Mouse (Mus musculus) heart, postnatal 0 days (tissue): ENCODE data around the gene 2310061N02Rik. TPM values are rescaled to one million over a fixed set of nuclear protein-coding genes. Genes with fewer than 3 reads are reported as not detected.
A peak's percentile ranks its signal among the peaks of the same experiment; 100 is the strongest.

Experiments used
- ATAC-seq: fragments of 200-750 bp; cut with Nextera tagmentation; 2 replicates; pipeline ENCODE4 v1.8.0; 2017; ENCODE audit warnings: low read depth, moderate number of reproducible peaks, moderate library complexity; ENCODE audit not compliant: insufficient read depth
- DNase-seq: peaks from one replicate; pipeline ENCODE4 v3.0.0-alpha.2; 2016; ENCODE audit warnings: low spot score
- H3K27ac ChIP-seq: fragments of 300-500 bp; sonication (generic); 2 replicates; pipeline ENCODE4 v1.5.1; 2014; ENCODE audit warnings: low read depth, mild to moderate bottlenecking
- H3K27me3 ChIP-seq: fragments of 300-500 bp; sonication (generic); 2 replicates; pipeline ENCODE4 v1.6.1; 2014; ENCODE audit warnings: low read length, mixed read lengths; ENCODE audit not compliant: control insufficient read depth, insufficient read depth
- H3K36me3 ChIP-seq: fragments of 300-500 bp; sonication (generic); replicated peaks from 2 replicates; pipeline ENCODE4 v1.6.1; 2014; ENCODE audit warnings: low read length, mixed read lengths; ENCODE audit not compliant: control insufficient read depth, insufficient read depth
- H3K4me1 ChIP-seq: fragments of 300-500 bp; sonication (generic); 2 replicates; pipeline ENCODE4 v1.6.1; 2014; ENCODE audit warnings: antibody characterized with exemption; ENCODE audit not compliant: control insufficient read depth, insufficient read depth
- H3K4me2 ChIP-seq: fragments of 300-500 bp; sonication (generic); 2 replicates; pipeline ENCODE4 v1.6.1; 2014; ENCODE audit warnings: low read depth, mild to moderate bottlenecking, low read length, moderate library complexity
- H3K4me3 ChIP-seq: fragments of 300-500 bp; sonication (generic); 2 replicates; pipeline ENCODE4 v1.5.1; 2014; ENCODE audit warnings: low read depth, low read length
- H3K9ac ChIP-seq: fragments of 300-500 bp; sonication (generic); replicated peaks from 2 replicates; pipeline ENCODE4 v1.6.1; 2014; ENCODE audit warnings: low read depth, low read length, mixed read lengths
- H3K9me3 ChIP-seq: fragments of 300-500 bp; sonication (generic); replicated peaks from 2 replicates; pipeline ENCODE4 v1.6.1; 2016; ENCODE audit warnings: low read length; ENCODE audit not compliant: control insufficient read depth
- CTCF ChIP-seq: IDR thresholded peaks from 2 replicates; pipeline ENCODE4 v1.5.1; 2016; ENCODE audit warnings: antibody characterized with exemption, control low read depth, low read depth
- EP300 ChIP-seq: IDR thresholded peaks from 2 replicates; pipeline ENCODE4 v1.6.1; 2016; ENCODE audit warnings: antibody characterized with exemption, low read depth
- WGBS: fragments of 180-500 bp; shearing (Covaris S2); extraction: QIAGEN DNeasy Blood & Tissue Kit; methylation state at CpG from one replicate; pipeline ENCODE4 v1.1.7; 2014; 5-methylcytosine and 5-hydroxymethylcytosine counted together
- polyA plus RNA-seq: library from polyadenylated mRNA; unstranded; fragments of >200 nt; fragmentation: Nextera tagmentation; extraction: Ambion mirVana; gene quantifications from 2 replicates; pipeline ENCODE4 v1.2.1, GENCODE M21; 2015
- total RNA-seq: library from RNA; depleted of rRNA; stranded (reverse); fragments of >200 nt; gene quantifications from 2 replicates; pipeline ENCODE4 v1.2.3, GENCODE M21; 2014; ENCODE audit warnings: low replicate concordance; rRNA removed

The 2310061N02Rik gene
- total and polyA plus RNA-seq, 2 experiments from 2014 or later: not detected

- Histone ChIP-seq H3K4me1 (no peaks in the 10 kb centered on the region), H3K27ac (no peak overlapping the region), H3K4me2 (no peak overlapping the region), H3K27me3 (no peaks in the 10 kb centered on the region), H3K9ac (no peak overlapping the region), H3K9me3 (no peaks in the 10 kb centered on the region), H3K36me3 (no peaks in the 10 kb centered on the region), H3K4me3 (no peak overlapping the region)
- DNase-seq (no peak), ATAC-seq (no peak)
- no peak for TF ChIP-seq CTCF
- no peak for TF ChIP-seq EP300
- WGBS: 71% methylated on average over 4 of the region's 4 CpGs
Measured at GRCm38 (mm10) chr16:88696256-88696655, 11.5 kb downstream of the 2310061N02Rik start.

DNA sequence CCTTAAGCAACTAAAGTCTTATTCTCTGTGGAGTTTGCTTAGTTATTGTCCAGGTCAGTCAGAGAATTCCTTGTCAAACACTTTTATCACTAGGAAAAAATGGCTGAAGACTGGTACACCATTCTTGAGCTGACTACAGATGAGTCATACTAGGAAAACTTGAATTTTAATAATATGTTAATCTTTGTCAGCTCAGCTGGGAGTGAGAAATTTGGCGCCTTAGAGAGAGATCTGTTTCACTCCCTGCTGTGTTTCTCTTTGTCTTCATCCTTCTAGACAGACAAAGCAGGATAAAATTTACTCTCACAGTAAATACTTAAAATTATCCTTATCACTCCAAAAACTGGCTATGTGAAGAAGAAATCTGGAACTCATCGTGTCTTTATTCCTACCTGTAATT, 26.5 kb downstream of the 2310061N02Rik start:
- TF ChIP-seq EP300: no peak
- TF ChIP-seq CTCF: no peak
- H3K27me3 ChIP-seq: no peaks in the 10 kb centered on the region
- DNase-seq (no peak), ATAC-seq (no peak)
- no peak overlapping the region for H3K4me2 ChIP-seq
- 58% methylated on average over 2 of the region's 2 CpGs for WGBS
- H3K4me1 ChIP-seq: no peaks in the 10 kb centered on the region
- H3K4me3 ChIP-seq: no peak overlapping the region
- H3K36me3 ChIP-seq: no peaks in the 10 kb centered on the region
- no peak overlapping the region for H3K27ac ChIP-seq
- no peaks in the 10 kb centered on the region for H3K9me3 ChIP-seq
- no peak overlapping the region for H3K9ac ChIP-seq

DNA sequence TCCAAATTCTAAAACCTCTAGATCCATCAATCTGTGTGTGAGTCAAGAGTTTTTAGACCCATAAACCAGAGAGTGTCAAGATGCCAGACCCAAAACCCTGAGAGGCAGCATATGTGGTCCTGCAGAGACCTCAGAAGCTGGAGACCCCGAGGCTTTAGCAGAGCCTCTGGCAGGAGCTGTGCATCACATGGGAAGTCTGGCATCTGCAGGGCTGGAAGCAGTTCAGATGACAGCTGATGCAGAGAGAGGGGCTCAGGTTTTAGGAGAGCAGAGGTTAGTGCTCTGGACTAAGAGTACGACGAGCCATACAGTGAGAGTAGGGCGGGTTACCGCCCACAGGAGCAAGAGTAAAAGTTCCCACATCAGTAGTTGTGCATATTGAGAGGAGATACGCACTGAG, 28.7 kb downstream of the 2310061N02Rik start:
- H3K27me3 ChIP-seq: no peaks in the 10 kb centered on the region
- H3K9me3 ChIP-seq: no peaks in the 10 kb centered on the region
- H3K36me3 ChIP-seq: no peaks in the 10 kb centered on the region
- ATAC-seq (no peak), DNase-seq (no peak)
- no peak overlapping the region for H3K27ac ChIP-seq
- no peak overlapping the region for H3K4me2 ChIP-seq
- H3K9ac ChIP-seq: no peak overlapping the region
- TF ChIP-seq CTCF (no peak), EP300 (no peak)
- H3K4me3 ChIP-seq: no peak overlapping the region
- H3K4me1 ChIP-seq: no peaks in the 10 kb centered on the region
- WGBS: 80% methylated on average over 6 of the region's 6 CpGs

DNA sequence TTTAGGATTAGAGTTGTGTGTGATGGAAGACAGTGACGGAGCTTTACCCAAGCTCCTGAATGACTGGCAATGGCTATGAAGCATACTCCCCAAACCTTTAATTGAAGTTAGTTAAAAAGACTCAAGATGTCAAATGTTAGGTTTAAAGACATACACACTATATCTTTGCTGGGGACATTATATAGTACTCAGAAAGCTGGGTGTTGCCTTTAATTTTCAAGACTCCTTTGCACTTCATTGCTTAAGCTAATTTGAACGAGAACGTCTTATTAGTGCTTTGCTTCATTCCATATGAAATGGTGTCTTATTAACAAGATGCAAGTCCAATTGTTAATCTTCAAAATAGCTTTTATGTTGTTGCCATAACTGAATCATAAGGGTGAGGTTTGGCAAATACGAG, 36.2 kb downstream of the 2310061N02Rik start, which contains the start of gene Krtap27-1:
Gene Krtap27-1 (minus strand): TSS at position 101 of the 400 bp plus-strand sequence.
- WGBS: 77% methylated on average over 4 of the region's 4 CpGs
- ATAC-seq: no peak
- TF ChIP-seq EP300 (no peak), CTCF (no peak)

DNA sequence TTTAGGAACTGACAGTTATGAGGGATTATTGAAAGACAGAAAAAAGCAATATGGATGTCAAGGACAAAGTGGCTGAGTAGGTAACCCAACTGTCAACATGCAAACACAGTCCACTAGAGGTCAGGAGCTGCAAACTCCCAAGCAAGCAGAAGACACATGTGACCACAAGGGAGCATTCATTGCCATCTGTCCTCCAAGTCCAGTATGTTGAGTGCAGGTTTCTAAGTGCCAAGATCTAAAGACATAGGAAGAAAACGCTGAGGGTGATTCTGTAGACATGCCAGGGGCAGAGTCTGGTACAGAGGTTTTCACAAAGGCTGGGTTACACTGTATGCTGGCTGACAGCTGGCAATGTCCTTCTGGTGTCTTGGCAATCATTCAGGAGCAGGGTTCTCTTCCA, 50.3 kb downstream of the 2310061N02Rik start:
- Histone ChIP-seq H3K27ac (no peak overlapping the region), H3K9ac (no peak overlapping the region), H3K4me1 (no peaks in the 10 kb centered on the region), H3K9me3 (no peaks in the 10 kb centered on the region), H3K4me3 (no peak overlapping the region), H3K36me3 (no peaks in the 10 kb centered on the region), H3K4me2 (no peak overlapping the region), H3K27me3 (no peaks in the 10 kb centered on the region)
- ATAC-seq (peak; percentile 24; the same call in 1 of the 2 replicates), DNase-seq (no peak)
- WGBS: 47% methylated on average over 1 of the region's 1 CpGs
- TF ChIP-seq EP300 (no peak), CTCF (peak; percentile 56)

More for the DNA sequence above, 36.2 kb downstream of the 2310061N02Rik start, which contains the start of gene Krtap27-1:
- Histone ChIP-seq H3K27ac (no peak within 1 kb of the TSS), H3K9me3 (no peaks in the 10 kb centered on the region), H3K4me2 (no peak within 1 kb of the TSS), H3K4me1 (no peaks in the 10 kb centered on the region), H3K27me3 (no peaks in the 10 kb centered on the region), H3K4me3 (no peak within 1 kb of the TSS), H3K9ac (no peak within 1 kb of the TSS), H3K36me3 (no peaks in the 10 kb centered on the region)
- DNase-seq: no peak

Other genes with a start within 250 kb of the 2310061N02Rik start
- not detected in 2 replicates for gene Cldn17, start 201.0 kb downstream of the 2310061N02Rik start, total RNA-seq
- not detected in 2 replicates for gene Cldn17, start 201.0 kb downstream of the 2310061N02Rik start, polyA plus RNA-seq
- 6.8 TPM in 1 of 2 replicates, not detected in the other for gene Cldn8, start 144.8 kb downstream of the 2310061N02Rik start, total RNA-seq
- 0.14 TPM in 1 of 2 replicates, not detected in the other for gene Cldn8, start 144.8 kb downstream of the 2310061N02Rik start, polyA plus RNA-seq
- gene Krtap24-1, start 95.7 kb downstream of the 2310061N02Rik start, total RNA-seq: not detected in 2 replicates
- gene Krtap24-1, start 95.7 kb downstream of the 2310061N02Rik start, polyA plus RNA-seq: not detected in 2 replicates
- not detected in 2 replicates for gene 2310079G19Rik, start 80.3 kb downstream of the 2310061N02Rik start, total RNA-seq
- gene 2310079G19Rik, start 80.3 kb downstream of the 2310061N02Rik start, polyA plus RNA-seq: not detected in 2 replicates
- not detected in 2 replicates for gene Krtap26-1, start 60.2 kb downstream of the 2310061N02Rik start, total RNA-seq
- not detected in 2 replicates for gene Krtap26-1, start 60.2 kb downstream of the 2310061N02Rik start, polyA plus RNA-seq
- gene Krtap27-1, start 36.3 kb downstream of the 2310061N02Rik start, total RNA-seq: not detected in 2 replicates
- not detected in 2 replicates for gene Krtap27-1, start 36.3 kb downstream of the 2310061N02Rik start, polyA plus RNA-seq
- gene Krtap13-1, start 20.9 kb upstream of the 2310061N02Rik start, total RNA-seq: not detected in 2 replicates
- gene Krtap13-1, start 20.9 kb upstream of the 2310061N02Rik start, polyA plus RNA-seq: not detected in 2 replicates
- not detected in 2 replicates for gene Krtap13, start 43.7 kb upstream of the 2310061N02Rik start, total RNA-seq
- not detected in 2 replicates for gene Krtap13, start 43.7 kb upstream of the 2310061N02Rik start, polyA plus RNA-seq
- not detected in 2 replicates for gene 2310034C09Rik, start 50.9 kb upstream of the 2310061N02Rik start, total RNA-seq
- gene 2310034C09Rik, start 50.9 kb upstream of the 2310061N02Rik start, polyA plus RNA-seq: not detected in 2 replicates
- gene 2310057N15Rik, start 66.2 kb upstream of the 2310061N02Rik start, total RNA-seq: not detected in 2 replicates
- not detected in 2 replicates for gene 2310057N15Rik, start 66.2 kb upstream of the 2310061N02Rik start, polyA plus RNA-seq
- not detected in 2 replicates for gene Gm5965, start 69.9 kb upstream of the 2310061N02Rik start, total RNA-seq
- gene Gm5965, start 69.9 kb upstream of the 2310061N02Rik start, polyA plus RNA-seq: not detected in 2 replicates
- gene Gm20741, start 104.3 kb upstream of the 2310061N02Rik start, total RNA-seq: not detected in 2 replicates
- gene Gm20741, start 104.3 kb upstream of the 2310061N02Rik start, polyA plus RNA-seq: not detected in 2 replicates
- not detected in 2 replicates for gene Krtap15, start 112.3 kb upstream of the 2310061N02Rik start, total RNA-seq
- gene Krtap15, start 112.3 kb upstream of the 2310061N02Rik start, polyA plus RNA-seq: not detected in 2 replicates
- not detected in 2 replicates for gene Krtap14, start 118.2 kb upstream of the 2310061N02Rik start, total RNA-seq
- gene Krtap14, start 118.2 kb upstream of the 2310061N02Rik start, polyA plus RNA-seq: not detected in 2 replicates
- not detected in 2 replicates for gene Krtap19-1, start 161.4 kb upstream of the 2310061N02Rik start, total RNA-seq
- not detected in 2 replicates for gene Krtap19-1, start 161.4 kb upstream of the 2310061N02Rik start, polyA plus RNA-seq
- gene Krtap19-2, start 166.3 kb upstream of the 2310061N02Rik start, total RNA-seq: not detected in 2 replicates
- not detected in 2 replicates for gene Krtap19-2, start 166.3 kb upstream of the 2310061N02Rik start, polyA plus RNA-seq
- gene Krtap19-3, start 170.1 kb upstream of the 2310061N02Rik start, total RNA-seq: not detected in 2 replicates
- gene Krtap19-3, start 170.1 kb upstream of the 2310061N02Rik start, polyA plus RNA-seq: not detected in 2 replicates
- not detected in 2 replicates for gene Krtap19-4, start 177.1 kb upstream of the 2310061N02Rik start, total RNA-seq
- not detected in 2 replicates for gene Krtap19-4, start 177.1 kb upstream of the 2310061N02Rik start, polyA plus RNA-seq
- not detected in 2 replicates for gene Krtap19-5, start 188.5 kb upstream of the 2310061N02Rik start, total RNA-seq
- not detected in 2 replicates for gene Krtap19-5, start 188.5 kb upstream of the 2310061N02Rik start, polyA plus RNA-seq
- gene Krtap19-9b, start 224.3 kb upstream of the 2310061N02Rik start, total RNA-seq: not detected in 2 replicates
- not detected in 2 replicates for gene Krtap19-9b, start 224.3 kb upstream of the 2310061N02Rik start, polyA plus RNA-seq